Mouse (Mus musculus) lung, postnatal 4 days (tissue): Measurements from ENCODE around the gene Kcnq1.

ENCODE experiments used
- DNase-seq, 2 experiments: peaks; one replicate each; pipeline ENCODE4 v3.0.0; 2021

Kcnq1 gene

DNA sequence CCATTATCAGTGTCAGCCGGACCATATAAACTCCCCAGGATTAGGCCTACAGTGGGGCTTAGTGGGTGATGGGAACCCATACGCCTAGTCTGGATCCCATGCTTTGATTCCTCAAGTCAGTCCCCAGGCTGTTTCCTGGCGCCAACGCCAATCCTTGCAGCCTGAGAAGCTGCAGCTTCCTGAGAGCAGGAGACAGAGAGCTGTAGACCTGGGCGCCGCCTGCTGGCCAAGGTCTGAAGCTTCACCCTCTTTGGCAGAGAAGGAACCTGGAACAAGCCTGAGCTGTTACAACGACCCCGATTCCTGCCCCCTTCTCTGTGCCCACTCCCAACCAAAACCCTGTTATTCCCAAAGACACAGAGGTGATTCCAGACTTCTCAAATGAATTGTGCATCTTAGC is 363.8 kb downstream of the Kcnq1 start:
- DNase-seq, result peak; percentile 81 to 85

DNA sequence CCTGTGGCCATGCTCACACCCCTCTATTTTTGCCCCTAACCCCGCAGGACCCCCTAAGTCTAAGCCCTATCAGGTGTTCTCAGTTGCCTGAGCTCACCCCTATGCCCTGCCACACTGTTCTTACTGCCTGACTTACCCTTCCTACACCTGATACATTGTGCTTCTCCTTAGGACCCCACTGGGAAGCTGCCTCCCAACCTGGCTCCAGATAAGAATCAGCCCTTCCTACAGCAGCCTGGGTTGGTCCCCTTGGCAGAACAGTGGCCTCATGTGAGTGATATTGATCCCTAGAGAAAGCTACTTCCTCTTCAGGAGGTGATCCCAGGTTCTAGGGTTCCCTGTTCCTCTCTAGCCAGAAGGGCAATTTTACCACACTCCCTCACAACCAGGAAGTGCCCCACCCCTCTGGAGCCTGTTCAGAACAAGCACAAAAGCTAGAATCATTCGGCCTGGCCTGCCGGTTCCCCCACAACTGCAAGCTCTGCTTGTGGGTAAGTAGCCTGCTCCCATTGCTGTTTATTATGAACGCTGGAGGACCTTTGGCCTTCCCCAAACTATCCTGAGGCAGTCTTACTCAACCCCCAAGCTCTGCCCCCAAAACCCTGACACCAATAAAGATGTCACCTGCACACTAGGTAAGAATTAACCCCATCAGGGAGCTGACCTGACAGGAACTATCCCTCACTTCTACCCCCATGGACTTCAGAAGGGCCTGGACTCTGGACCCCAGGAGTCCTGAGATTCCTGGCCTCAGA is 367.4 kb downstream of the Kcnq1 start, which contains the start of gene Slc22a18:
Gene Slc22a18 (plus strand): TSS at position 390 of the 755 bp plus-strand sequence.
- DNase-seq, result peak; percentile 58 to 59

DNA sequence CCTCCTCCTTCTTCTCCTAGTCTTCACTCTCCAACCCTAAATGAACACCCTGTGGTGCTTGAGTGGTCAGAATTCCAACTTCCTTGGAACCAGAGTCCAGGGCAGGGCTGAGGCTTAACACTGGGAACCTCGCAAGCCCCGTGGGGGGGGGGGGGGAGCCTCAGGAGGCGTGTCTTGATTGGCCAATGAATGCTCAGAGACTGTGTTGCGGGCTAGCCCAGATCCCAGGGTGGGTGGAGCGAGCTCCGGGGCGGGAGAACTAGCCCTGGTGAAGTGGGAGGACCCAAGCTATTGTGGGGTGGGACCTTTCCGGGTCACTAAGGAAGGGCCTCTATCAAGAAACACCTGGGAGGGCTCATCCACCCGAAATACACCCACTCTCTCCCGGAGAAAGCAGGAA is 368.6 kb downstream of the Kcnq1 start:
- DNase-seq, result no peak

DNA sequence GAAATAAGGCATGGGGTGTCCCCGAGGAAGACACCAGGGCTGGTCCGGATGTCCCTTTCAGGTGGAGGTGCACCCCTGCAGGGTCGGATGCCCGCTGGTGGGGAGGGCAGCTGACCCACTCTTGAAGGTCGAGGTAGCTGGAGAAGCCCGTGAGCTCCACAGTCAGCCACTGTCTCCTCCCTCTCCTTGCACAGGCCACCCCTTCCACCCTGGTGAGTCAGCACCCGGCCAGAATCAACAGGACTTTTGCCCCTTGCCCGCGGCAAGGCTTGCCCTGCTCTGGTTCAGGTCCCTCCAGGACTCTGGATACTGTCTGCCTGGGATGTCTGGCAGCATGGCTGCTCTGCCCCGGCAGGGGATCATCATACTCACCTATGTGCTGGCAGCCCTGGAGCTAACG is 369.7 kb downstream of the Kcnq1 start:
- DNase-seq, result no peak
